Mouse (Mus musculus): Measurements from ENCODE around the gene Plpp7. TPM values are rescaled to one million over a fixed set of nuclear protein-coding genes. Genes with fewer than 3 reads are reported as not detected.
A peak's percentile ranks its signal among the peaks of the same experiment; 100 is the strongest.

Gene Plpp7
- total and polyA plus RNA-seq, 3 experiments, result 0.25 TPM; not detected in 2

GRCm38 (mm10) chr2:32137667-32138266 lies 42.4 kb downstream of the Plpp7 start (continued):
- TF ChIP-seq SMC3 (IDR thresholded peaks at IDR 0.05; ENCODE audit: low read depth, low read length) (no peak), TBP (conservative IDR thresholded peaks at IDR 0.05; ENCODE audit: low read depth, low read length) (peak; percentile 82), TCF12 (IDR thresholded peaks at IDR 0.05; ENCODE audit: low read depth, low read length) (peak; percentile 83), CHD1 (IDR thresholded peaks at IDR 0.05; ENCODE audit: low read depth, low read length) (0 out of 2 replicates have a peak, but pooled peaks have one; percentile 63), MEF2A (IDR thresholded peaks at IDR 0.05; ENCODE audit: borderline replicate concordance, low read depth, low read length) (peak; percentile 69), MAFK (IDR thresholded peaks at IDR 0.05; ENCODE audit: insufficient replicate concordance, low read length) (no peak), E2F4 (IDR thresholded peaks at IDR 0.05; ENCODE audit: insufficient replicate concordance, low read depth, low read length) (no peak), NRF1 (IDR thresholded peaks at IDR 0.05; ENCODE audit: low read depth, low read length) (peak; percentile 89), PAX5 (IDR thresholded peaks at IDR 0.05; ENCODE audit: low read length) (no peak), BHLHE40 (IDR thresholded peaks at IDR 0.05; ENCODE audit: low read depth, low read length) (peak; percentile 12; the same call in 1 of the 2 replicates), KAT2A (IDR thresholded peaks at IDR 0.05; ENCODE audit: insufficient replicate concordance, low read length) (peak; percentile 87; the same call in 1 of the 2 replicates), SIN3A (IDR thresholded peaks at IDR 0.05; ENCODE audit: low read length) (peak; percentile 98), MXI1 (IDR thresholded peaks at IDR 0.05; ENCODE audit: low read depth, low read length) (peak; percentile 93; the same call in 1 of the 2 replicates), CHD2 (IDR thresholded peaks at IDR 0.05; ENCODE audit: low read length) (peak; percentile 98), USF2 (conservative IDR thresholded peaks at IDR 0.05; ENCODE audit: low read depth, low read length) (no peak), JUN (IDR thresholded peaks at IDR 0.05; ENCODE audit: insufficient read depth, low read depth, low read length) (no peak), POLR2AphosphoS2 (IDR thresholded peaks at IDR 0.05; ENCODE audit: low read depth, low read length) (0 out of 2 replicates have a peak, but pooled peaks have one; percentile 49), ZKSCAN1 (IDR thresholded peaks at IDR 0.05; ENCODE audit: borderline replicate concordance, low read depth, low read length) (no peak), NELFE (IDR thresholded peaks at IDR 0.05; ENCODE audit: low read depth, low read length) (peak; percentile 86), GABPA (IDR thresholded peaks at IDR 0.05; ENCODE audit: insufficient replicate concordance, low read depth, low read length) (no peak; the same call in 1 of the 2 replicates), MAX (IDR thresholded peaks at IDR 0.05; ENCODE audit: low read length) (peak; percentile 53), MYC (IDR thresholded peaks at IDR 0.05; ENCODE audit: low read depth, low read length) (0 out of 2 replicates have a peak, but pooled peaks have one; percentile 39)

- Histone ChIP-seq H3K27me3 (replicated peaks) (no peaks in the 10 kb centered on the region), H3K79me2 (replicated peaks; ENCODE audit: control insufficient read depth, extremely low read depth, insufficient read depth, poor library complexity, severe bottlenecking) (no peaks in the 10 kb centered on the region), H3K27ac (ENCODE audit: insufficient read depth, low read depth) (no peak overlapping the region), H3K4me3 (replicated peaks in 1 of 3; ENCODE audit: low read depth in 2 of 3, low read length in 2 of 3, poor library complexity in 1 of 3) (no peak overlapping the region), H3K4me2 (ENCODE audit: insufficient read depth, low read depth, poor library complexity, severe bottlenecking) (no peak overlapping the region), H3K4me1 (ENCODE audit: control insufficient read depth in 1 of 2, insufficient read depth in 2 of 2) (peaks cover 9 to 40% of the 10 kb centered on the region in 2 experiments; a peak in 3 of 4 replicates), H3K9ac (ENCODE audit: insufficient read depth, low read depth) (no peak overlapping the region), H3K36me3 (replicated peaks in 1 of 2; ENCODE audit: control insufficient read depth in 1 of 2, insufficient read depth in 1 of 2, low read length in 1 of 2) (no peaks in the 10 kb centered on the region), H3K9me3 (replicated peaks; ENCODE audit: low read length) (no peaks in the 10 kb centered on the region)
- in situ Hi-C loops (cut with MboI; ENCODE audit: low pct_ligation_motif_present, low pct_unique_long_range_greater_than_20kb, low sequenced_read_pairs), result loop anchor here (10.0 to 25.0 kb wide), 3 partner anchors 145 to 423 kb away; partner anchors contain the start of genes Dpm2, Golga2, Pip5kl1 and Swi5
- dilution Hi-C loops (cut with MboI; ENCODE audit: extremely low pct_ligation_motif_present, extremely low pct_unique_long_range_greater_than_20kb, low sequenced_read_pairs), result no loop called here
- TF ChIP-seq ETS1 (conservative IDR thresholded peaks at IDR 0.05; ENCODE audit: low read depth, low read length) (no peak), KAT2A (IDR thresholded peaks at IDR 0.05; ENCODE audit: insufficient replicate concordance, low read length) (no peak), ELF1 (IDR thresholded peaks at IDR 0.05; ENCODE audit: low read depth, low read length) (no peak), SMC3 (IDR thresholded peaks at IDR 0.05; ENCODE audit: low read depth, low read length) (no peak), TCF12 (IDR thresholded peaks at IDR 0.05; ENCODE audit: low read depth, low read length) (no peak), UBTF (IDR thresholded peaks at IDR 0.05; ENCODE audit: low read depth, low read length) (no peak), NRF1 (IDR thresholded peaks at IDR 0.05; ENCODE audit: low read depth, low read length) (no peak), SIN3A (IDR thresholded peaks at IDR 0.05; ENCODE audit: low read length) (no peak), MXI1 (IDR thresholded peaks at IDR 0.05; ENCODE audit: low read depth, low read length) (no peak), HCFC1 (IDR thresholded peaks at IDR 0.05; ENCODE audit: low read depth, low read length) (no peak), MYC (IDR thresholded peaks at IDR 0.05; ENCODE audit: low read depth, low read length) (no peak)
- no peak for DNase-seq (ENCODE audit: extremely low read depth)
Measured at GRCm38 (mm10) chr2:32139377-32139776, 44.0 kb downstream of the Plpp7 start.

Data from CH12.LX (cell line).